Mouse (Mus musculus) midbrain, embryonic 16.5 days (tissue): Measurements from ENCODE around the gene Gimap8. TPM values are rescaled to one million over a fixed set of nuclear protein-coding genes. Genes with fewer than 3 reads are reported as not detected.
"Not testable (repeated sequence)": the region's sequence is repeated elsewhere in the genome, so short reads cannot be mapped to it uniquely, and the experiment has no call there.

Experiments used
- ATAC-seq: fragments of 200-750 bp; cut with Nextera tagmentation; 2 replicates; pipeline ENCODE4 v1.8.0; 2017; ENCODE audit warnings: moderate TSS enrichment
- H3K27ac ChIP-seq: fragments of 300-500 bp; sonication (generic); 2 replicates; pipeline ENCODE4 v1.5.1; 2014; ENCODE audit warnings: mild to moderate bottlenecking, low read length, mixed read lengths
- H3K27me3 ChIP-seq: fragments of 300-500 bp; sonication (generic); 2 replicates; pipeline ENCODE4 v1.6.1; 2014; ENCODE audit warnings: low read depth, low read length, mixed read lengths; ENCODE audit not compliant: control insufficient read depth, insufficient read depth
- H3K36me3 ChIP-seq: fragments of 300-500 bp; sonication (generic); 2 replicates; pipeline ENCODE4 v1.6.1; 2014; ENCODE audit warnings: mild to moderate bottlenecking, low read length, moderate library complexity, mixed read lengths; ENCODE audit not compliant: control insufficient read depth, insufficient read depth
- H3K4me1 ChIP-seq: fragments of 300-500 bp; sonication (generic); 2 replicates; pipeline ENCODE4 v1.6.1; 2014; ENCODE audit warnings: mild to moderate bottlenecking, low read length, mixed read lengths; ENCODE audit not compliant: control insufficient read depth, insufficient read depth
- H3K4me2 ChIP-seq: fragments of 300-500 bp; sonication (generic); 2 replicates; pipeline ENCODE4 v1.6.1; 2014; ENCODE audit warnings: mild to moderate bottlenecking, low read length, mixed read lengths
- H3K4me3 ChIP-seq: fragments of 300-500 bp; sonication (generic); 2 replicates; pipeline ENCODE4 v1.5.1; 2014; ENCODE audit warnings: low read depth, mild to moderate bottlenecking, low read length, moderate library complexity, mixed read lengths
- H3K9ac ChIP-seq: fragments of 300-500 bp; sonication (generic); 2 replicates; pipeline ENCODE4 v1.6.1; 2014; ENCODE audit warnings: low read depth, low read length, mixed read lengths
- H3K9me3 ChIP-seq: fragments of 300-500 bp; sonication (generic); replicated peaks from 2 replicates; pipeline ENCODE4 v1.6.1; 2014; ENCODE audit warnings: mild to moderate bottlenecking, low read length, mixed read lengths; ENCODE audit not compliant: control insufficient read depth, poor library complexity, severe bottlenecking
- WGBS: fragments of 180-500 bp; shearing (Covaris S2); extraction: QIAGEN DNeasy Blood & Tissue Kit; methylation state at CpG from one replicate; pipeline ENCODE4 v1.1.7; 2014; 5-methylcytosine and 5-hydroxymethylcytosine counted together
- polyA plus RNA-seq: library from polyadenylated mRNA; unstranded; fragments of >200 nt; fragmentation: Nextera tagmentation; extraction: Ambion mirVana; gene quantifications from 2 replicates; pipeline ENCODE4 v1.2.1, GENCODE M21; 2015

Gimap8 gene
- polyA plus RNA-seq, 1 experiment from 2014 or later, result 0.48 TPM

- 83% methylated on average over 5 of the region's 5 CpGs for WGBS
- ATAC-seq, result no peak
Observed at GRCm38 (mm10) chr6:48680421-48680820, 33.4 kb downstream of the Gimap8 start.

GRCm38 (mm10) chr6:48681472-48682090 lies 34.5 kb downstream of the Gimap8 start:
- no peak overlapping the region for H3K4me3 ChIP-seq
- WGBS, result 80% methylated on average over 3 of the region's 3 CpGs
- no peak overlapping the region for H3K4me2 ChIP-seq
- H3K4me1 ChIP-seq, result no peaks in the 10 kb centered on the region
- ATAC-seq, result no peak
- H3K27ac ChIP-seq, result no peak overlapping the region
- no peaks in the 10 kb centered on the region for H3K36me3 ChIP-seq
- no peak overlapping the region for H3K9ac ChIP-seq
- H3K9me3 ChIP-seq, result no peaks in the 10 kb centered on the region
- no peaks in the 10 kb centered on the region for H3K27me3 ChIP-seq

More at GRCm38 (mm10) chr6:48680421-48680820, 33.4 kb downstream of the Gimap8 start:
- H3K27ac ChIP-seq, result no peak overlapping the region
- H3K36me3 ChIP-seq, result no peaks in the 10 kb centered on the region
- no peak overlapping the region for H3K9ac ChIP-seq
- H3K27me3 ChIP-seq, result no peaks in the 10 kb centered on the region
- H3K4me3 ChIP-seq, result no peak overlapping the region
- H3K4me2 ChIP-seq, result no peak overlapping the region
- H3K9me3 ChIP-seq, result no peaks in the 10 kb centered on the region
- H3K4me1 ChIP-seq, result peaks cover 5% of the 10 kb centered on the region

- Histone ChIP-seq H3K4me1 (no peaks in the 10 kb centered on the region), H3K4me3 (no peak overlapping the region), H3K9ac (no peak overlapping the region), H3K27ac (no peak overlapping the region), H3K4me2 (no peak overlapping the region), H3K9me3 (no peaks in the 10 kb centered on the region), H3K27me3 (no peaks in the 10 kb centered on the region), H3K36me3 (no peaks in the 10 kb centered on the region)
- ATAC-seq, result no peak
- WGBS, result 72% methylated on average over 4 of the region's 4 CpGs
Observed at GRCm38 (mm10) chr6:48682271-48682670, 35.2 kb downstream of the Gimap8 start.

- not testable (repeated sequence) for H3K36me3 ChIP-seq, H3K4me3 ChIP-seq, ATAC-seq, H3K27me3 ChIP-seq, H3K4me2 ChIP-seq, H3K4me1 ChIP-seq, H3K27ac ChIP-seq, H3K9ac ChIP-seq, H3K9me3 ChIP-seq
- WGBS, result 95% methylated on average over 3 of the region's 4 CpGs
Observed at GRCm38 (mm10) chr6:48683263-48683821, 36.3 kb downstream of the Gimap8 start.

- 75% methylated on average over 5 of the region's 5 CpGs for WGBS
- Histone ChIP-seq H3K27me3 (no peaks in the 10 kb centered on the region), H3K4me1 (no peaks in the 10 kb centered on the region), H3K9ac (no peak within 1 kb of the TSS), H3K4me2 (no peak within 1 kb of the TSS), H3K36me3 (no peaks in the 10 kb centered on the region), H3K27ac (no peak within 1 kb of the TSS), H3K4me3 (no peak within 1 kb of the TSS), H3K9me3 (no peaks in the 10 kb centered on the region)
- ATAC-seq, result no peak
Observed at GRCm38 (mm10) chr6:48684319-48684718, 37.3 kb downstream of the Gimap8 start, which contains the start of gene Gimap4. Gene Gimap4 (plus strand): TSS chr6:48684549.

GRCm38 (mm10) chr6:48684806-48685205 lies 37.8 kb downstream of the Gimap8 start:
- H3K4me3 ChIP-seq, result no peak overlapping the region
- H3K4me2 ChIP-seq, result no peak overlapping the region
- no peak overlapping the region for H3K27ac ChIP-seq
- no peak overlapping the region for H3K9ac ChIP-seq
- no peaks in the 10 kb centered on the region for H3K4me1 ChIP-seq
- H3K36me3 ChIP-seq, result no peaks in the 10 kb centered on the region
- no peak for ATAC-seq
- H3K27me3 ChIP-seq, result no peaks in the 10 kb centered on the region
- WGBS, result 50% methylated on average over 4 of the region's 4 CpGs
- H3K9me3 ChIP-seq, result no peaks in the 10 kb centered on the region

- Histone ChIP-seq H3K27ac (no peak overlapping the region), H3K4me3 (no peak overlapping the region), H3K4me2 (no peak overlapping the region), H3K36me3 (no peaks in the 10 kb centered on the region), H3K9ac (no peak overlapping the region), H3K27me3 (no peaks in the 10 kb centered on the region), H3K4me1 (no peaks in the 10 kb centered on the region), H3K9me3 (no peaks in the 10 kb centered on the region)
- 71% methylated on average over 2 of the region's 2 CpGs for WGBS
- no peak for ATAC-seq
Observed at GRCm38 (mm10) chr6:48685251-48685650, 38.2 kb downstream of the Gimap8 start.

GRCm38 (mm10) chr6:48685694-48686665 lies 38.9 kb downstream of the Gimap8 start:
- ATAC-seq, result no peak
- H3K27me3 ChIP-seq, result no peaks in the 10 kb centered on the region
- no peaks in the 10 kb centered on the region for H3K36me3 ChIP-seq
- no peak overlapping the region for H3K4me3 ChIP-seq
- no peak overlapping the region for H3K27ac ChIP-seq
- no peaks in the 10 kb centered on the region for H3K9me3 ChIP-seq
- WGBS, result 81% methylated on average over 7 of the region's 7 CpGs
- H3K4me2 ChIP-seq, result no peak overlapping the region
- no peaks in the 10 kb centered on the region for H3K4me1 ChIP-seq
- no peak overlapping the region for H3K9ac ChIP-seq

GRCm38 (mm10) chr6:48687077-48687476 lies 40.0 kb downstream of the Gimap8 start:
- H3K27ac ChIP-seq, result no peak overlapping the region
- no peaks in the 10 kb centered on the region for H3K27me3 ChIP-seq
- no peak overlapping the region for H3K9ac ChIP-seq
- WGBS, result 79% methylated on average over 2 of the region's 2 CpGs
- H3K9me3 ChIP-seq, result no peaks in the 10 kb centered on the region
- no peak overlapping the region for H3K4me3 ChIP-seq
- H3K4me1 ChIP-seq, result no peaks in the 10 kb centered on the region
- H3K4me2 ChIP-seq, result no peak overlapping the region
- no peaks in the 10 kb centered on the region for H3K36me3 ChIP-seq
- ATAC-seq, result no peak
